Mouse (Mus musculus) layer of hippocampus, adult 2 months (tissue): Measurements from ENCODE around the gene Slc44a2. TPM values are rescaled to one million over a fixed set of nuclear protein-coding genes. Genes with fewer than 3 reads are reported as not detected.
"Not testable (repeated sequence)": the region's sequence is repeated elsewhere in the genome, so short reads cannot be mapped to it uniquely, and the experiment has no call there.

ENCODE experiments used
- DNase-seq, 2 experiments: peaks; one replicate each; pipeline ENCODE4 v3.0.0; 2022; ENCODE audit warnings: low spot score in 2 of 2
- H3K27ac ChIP-seq: fragments of 200-600 bp; 2 replicates; pipeline ENCODE4 v1.8.1; 2022
- H3K4me3 ChIP-seq: fragments of 200-600 bp; 2 replicates; pipeline ENCODE4 v1.8.1; 2022; ENCODE audit warnings: mild to moderate bottlenecking
- CTCF ChIP-seq: fragments of 200-600 bp; conservative IDR thresholded peaks from 2 replicates; pipeline ENCODE4 v1.8.1; 2022; ENCODE audit warnings: antibody characterized with exemption, mild to moderate bottlenecking, moderate library complexity
- total RNA-seq, 2 experiments: library from RNA; stranded (reverse); gene quantifications; 2 replicates each; pipeline ENCODE4 v1.2.3; 2021

Slc44a2 gene
- total RNA-seq, 2 experiments from 2014 or later = 50.7 to 52.6 TPM

GRCm38 (mm10) chr9:21287571-21288402, 32.7 kb upstream of the Slc44a2 start, which contains the start of gene Kri1:
Kri1 (minus strand) TSS chr9:21287969.
- TF ChIP-seq CTCF = peak; percentile 27; the same call in 1 of the 2 replicates
- Histone ChIP-seq H3K4me3 (peak within 1 kb of the TSS; percentile 71), H3K27ac (peak within 1 kb of the TSS; percentile 93)
- peak; percentile 97 for DNase-seq

GRCm38 (mm10) chr9:21288404-21289336, 31.8 kb upstream of the Slc44a2 start:
- DNase-seq = no peak
- peak overlapping the region; percentile 93 for H3K27ac ChIP-seq
- TF ChIP-seq CTCF = no peak
- H3K4me3 ChIP-seq = peak overlapping the region; percentile 71

GRCm38 (mm10) chr9:21289337-21289671, 31.2 kb upstream of the Slc44a2 start:
- TF ChIP-seq CTCF = no peak
- H3K27ac ChIP-seq = peak overlapping the region; percentile 95; the same call in 1 of the 2 replicates
- no peak for DNase-seq
- no peak overlapping the region; the same call in 1 of the 2 replicates for H3K4me3 ChIP-seq

- H3K4me3 ChIP-seq = peak overlapping the region; percentile 94
- H3K27ac ChIP-seq = peak overlapping the region; percentile 95
- DNase-seq = peak; percentile 42 to 52
- no peak for TF ChIP-seq CTCF
Measured at GRCm38 (mm10) chr9:21290589-21290988, 29.9 kb upstream of the Slc44a2 start.

GRCm38 (mm10) chr9:21291022-21291787, 29.3 kb upstream of the Slc44a2 start, which contains the start of gene Cdkn2d:
Cdkn2d (minus strand) TSS chr9:21291407.
- H3K4me3 ChIP-seq = peak within 1 kb of the TSS; percentile 94
- DNase-seq = peak; percentile 98 to 100
- peak within 1 kb of the TSS; percentile 95 for H3K27ac ChIP-seq
- TF ChIP-seq CTCF = peak; percentile 65

GRCm38 (mm10) chr9:21291868-21292267, 28.6 kb upstream of the Slc44a2 start:
- peak overlapping the region; percentile 94 for H3K4me3 ChIP-seq
- DNase-seq, H3K27ac ChIP-seq: not testable (repeated sequence)

GRCm38 (mm10) chr9:21292271-21292670, 28.2 kb upstream of the Slc44a2 start:
- no peak for DNase-seq
- TF ChIP-seq CTCF = no peak
- Histone ChIP-seq H3K27ac (no peak overlapping the region), H3K4me3 (no peak overlapping the region)

GRCm38 (mm10) chr9:21299014-21299413, 21.5 kb upstream of the Slc44a2 start:
- DNase-seq = no peak
- H3K27ac ChIP-seq = no peak overlapping the region
- no peak overlapping the region for H3K4me3 ChIP-seq
- TF ChIP-seq CTCF = no peak

GRCm38 (mm10) chr9:21305065-21305464, 15.4 kb upstream of the Slc44a2 start:
- no peak for TF ChIP-seq CTCF
- Histone ChIP-seq H3K27ac (no peak overlapping the region), H3K4me3 (no peak overlapping the region)
- DNase-seq = no peak

GRCm38 (mm10) chr9:21309150-21309741, 11.3 kb upstream of the Slc44a2 start:
- no peak for DNase-seq
- no peak for TF ChIP-seq CTCF
- H3K27ac ChIP-seq = no peak overlapping the region
- no peak overlapping the region for H3K4me3 ChIP-seq

- H3K27ac ChIP-seq = no peak overlapping the region
- no peak for TF ChIP-seq CTCF
- no peak overlapping the region; the same call in 1 of the 2 replicates for H3K4me3 ChIP-seq
- DNase-seq = no peak
Measured at GRCm38 (mm10) chr9:21311695-21312094, 8.8 kb upstream of the Slc44a2 start.

- no peak for DNase-seq
- H3K27ac ChIP-seq = no peak within 1 kb of the TSS
Measured at GRCm38 (mm10) chr9:21312134-21312533, 8.4 kb upstream of the Slc44a2 start, which contains the start of gene Ap1m2. Ap1m2 (minus strand) TSS chr9:21312337.

More at GRCm38 (mm10) chr9:21312134-21312533, 8.4 kb upstream of the Slc44a2 start, which contains the start of gene Ap1m2:
- TF ChIP-seq CTCF = no peak
- H3K4me3 ChIP-seq = peak within 1 kb of the TSS; percentile 31; the same call in 1 of the 2 replicates
